Mouse (Mus musculus) heart, embryonic 14.5 days (tissue): ENCODE measurements at regions not wholly inside any gene's neighbourhood (a gene's known extent, or its start where the extent isn't known, plus 50 kb on each side); places are given as distances from the start of the nearest gene placed in this dataset.

Source experiments
- ATAC-seq: fragments of 200-750 bp; cut with Nextera tagmentation; 2 replicates; pipeline ENCODE4 v1.8.0; 2017; ENCODE audit warnings: low read depth, moderate TSS enrichment; ENCODE audit not compliant: insufficient number of reproducible peaks, insufficient read depth, low FRiP score
- H3K27ac ChIP-seq, 2 experiments: fragments of 200-500 bp in 1 of 2; fragments of 300-500 bp in 1 of 2; sonication (generic) in 1 of 2; replicated peaks in 1 of 2; 2 replicates each; pipeline ENCODE4 v1.5.1; 2012 to 2014; ENCODE audit warnings: low read depth in 2 of 2, low read length in 2 of 2, control low read depth in 1 of 2, mild to moderate bottlenecking in 1 of 2, mixed read lengths in 1 of 2; ENCODE audit not compliant: control insufficient read depth in 1 of 2, insufficient read depth in 1 of 2
- H3K27me3 ChIP-seq: fragments of 300-500 bp; sonication (generic); 2 replicates; pipeline ENCODE4 v1.6.1; 2014; ENCODE audit warnings: mild to moderate bottlenecking, low read length, control low read depth; ENCODE audit not compliant: control insufficient read depth, insufficient read depth
- H3K36me3 ChIP-seq: fragments of 300-500 bp; sonication (generic); 2 replicates; pipeline ENCODE4 v1.6.1; 2014; ENCODE audit warnings: mild to moderate bottlenecking, control low read depth, low read length, mixed read lengths; ENCODE audit not compliant: control insufficient read depth, insufficient read depth
- H3K4me1 ChIP-seq, 2 experiments: fragments of 200-500 bp in 1 of 2; fragments of 300-500 bp in 1 of 2; sonication (generic) in 1 of 2; 2 replicates each; pipeline ENCODE4 v1.6.1; 2012 to 2014; ENCODE audit warnings: low read length in 2 of 2, control low read depth in 1 of 2, mixed read lengths in 1 of 2; ENCODE audit not compliant: control insufficient read depth in 2 of 2, insufficient read depth in 2 of 2
- H3K4me2 ChIP-seq: fragments of 300-500 bp; sonication (generic); 2 replicates; pipeline ENCODE4 v1.6.1; 2014; ENCODE audit warnings: mild to moderate bottlenecking, low read length
- H3K4me3 ChIP-seq, 2 experiments: fragments of 200-500 bp in 1 of 2; fragments of 300-500 bp in 1 of 2; sonication (generic) in 1 of 2; 2 replicates each; pipeline ENCODE4 v1.5.1; 2012 to 2014; ENCODE audit warnings: low read length in 2 of 2, mild to moderate bottlenecking in 2 of 2, control low read depth in 1 of 2, low read depth in 1 of 2, moderate library complexity in 1 of 2; ENCODE audit not compliant: control insufficient read depth in 1 of 2, insufficient read depth in 1 of 2
- H3K9ac ChIP-seq: fragments of 300-500 bp; sonication (generic); 2 replicates; pipeline ENCODE4 v1.6.1; 2014; ENCODE audit warnings: mild to moderate bottlenecking, low read length
- H3K9me3 ChIP-seq: fragments of 300-500 bp; sonication (generic); 2 replicates; pipeline ENCODE4 v1.6.1; 2016; ENCODE audit warnings: low read length, control low read depth; ENCODE audit not compliant: control insufficient read depth
- WGBS: fragments of 180-500 bp; shearing (Covaris S2); extraction: QIAGEN DNeasy Blood & Tissue Kit; methylation state at CpG from one replicate; pipeline ENCODE4 v1.1.7; 2014; 5-methylcytosine and 5-hydroxymethylcytosine counted together

GRCm38 (mm10) chr8:91997023-91997891 is 195.4 kb upstream of the Irx3 start:
- no peaks in the 10 kb centered on the region for H3K36me3 ChIP-seq
- no peak overlapping the region for H3K27ac ChIP-seq
- peaks cover 6 to 18% of the 10 kb centered on the region in 2 experiments for H3K4me1 ChIP-seq
- no peak overlapping the region for H3K9ac ChIP-seq
- peaks cover 8% of the 10 kb centered on the region for H3K9me3 ChIP-seq
- 44% methylated on average over 26 of the region's 26 CpGs for WGBS
- no peak overlapping the region for H3K4me2 ChIP-seq
- no peak for ATAC-seq
- H3K4me3 ChIP-seq, result no peak overlapping the region
- H3K27me3 ChIP-seq, result peaks cover 22% of the 10 kb centered on the region; the same call in 1 of the 2 replicates

GRCm38 (mm10) chr8:91996305-91997022 is 194.6 kb upstream of the Irx3 start:
- Histone ChIP-seq H3K9ac (no peak overlapping the region), H3K9me3 (peaks cover 8% of the 10 kb centered on the region), H3K4me2 (no peak overlapping the region), H3K27ac (no peak overlapping the region), H3K27me3 (peaks cover 22% of the 10 kb centered on the region; the same call in 1 of the 2 replicates), H3K4me1 (peaks cover 11 to 24% of the 10 kb centered on the region in 2 experiments), H3K36me3 (no peaks in the 10 kb centered on the region), H3K4me3 (no peak overlapping the region)
- 36% methylated on average over 10 of the region's 10 CpGs for WGBS
- ATAC-seq, result no peak

GRCm38 (mm10) chr8:91995407-91996144 is 193.7 kb upstream of the Irx3 start:
- Histone ChIP-seq H3K9me3 (peaks cover 8% of the 10 kb centered on the region), H3K9ac (no peak overlapping the region), H3K27me3 (peaks cover 22% of the 10 kb centered on the region; the same call in 1 of the 2 replicates), H3K27ac (no peak overlapping the region), H3K4me2 (no peak overlapping the region), H3K4me3 (no peak overlapping the region), H3K36me3 (no peaks in the 10 kb centered on the region), H3K4me1 (peaks cover 12 to 31% of the 10 kb centered on the region in 2 experiments)
- ATAC-seq, result no peak
- WGBS, result 74% methylated on average over 9 of the region's 9 CpGs

GRCm38 (mm10) chr8:91991542-91992452 is 189.9 kb upstream of the Irx3 start:
- H3K4me3 ChIP-seq, result peak overlapping the region; percentile 28 to 32
- no peak for ATAC-seq
- H3K9me3 ChIP-seq, result peaks cover 3% of the 10 kb centered on the region; the same call in 1 of the 2 replicates
- H3K9ac ChIP-seq, result peak overlapping the region; percentile 68
- H3K4me1 ChIP-seq, result peaks cover 28 to 57% of the 10 kb centered on the region in 2 experiments
- WGBS, result 22% methylated on average over 25 of the region's 25 CpGs
- H3K36me3 ChIP-seq, result no peaks in the 10 kb centered on the region
- peak overlapping the region; percentile 69 to 86 for H3K27ac ChIP-seq
- peaks cover 22% of the 10 kb centered on the region; the same call in 1 of the 2 replicates for H3K27me3 ChIP-seq
- H3K4me2 ChIP-seq, result peak overlapping the region; percentile 58

GRCm38 (mm10) chr8:91990952-91991351 is 189.1 kb upstream of the Irx3 start:
- ATAC-seq, result no peak
- H3K9me3 ChIP-seq, result peaks cover 6% of the 10 kb centered on the region; the same call in 1 of the 2 replicates
- peaks cover 22% of the 10 kb centered on the region; the same call in 1 of the 2 replicates for H3K27me3 ChIP-seq
- H3K36me3 ChIP-seq, result no peaks in the 10 kb centered on the region
- peak overlapping the region; percentile 28 to 32; a peak in 3 of 4 replicates for H3K4me3 ChIP-seq
- WGBS, result 52% methylated on average over 5 of the region's 5 CpGs
- H3K9ac ChIP-seq, result peak overlapping the region; percentile 68
- H3K4me1 ChIP-seq, result peaks cover 26 to 55% of the 10 kb centered on the region in 2 experiments
- H3K4me2 ChIP-seq, result peak overlapping the region; percentile 58
- H3K27ac ChIP-seq, result peak overlapping the region; percentile 69 to 86

GRCm38 (mm10) chr8:91990048-91990447 is 188.2 kb upstream of the Irx3 start:
- ATAC-seq, result no peak
- Histone ChIP-seq H3K36me3 (no peaks in the 10 kb centered on the region), H3K27ac (peak overlapping the region; percentile 65 to 86), H3K4me3 (no peak overlapping the region), H3K4me2 (peak overlapping the region; percentile 58), H3K9me3 (peaks cover 6% of the 10 kb centered on the region; the same call in 1 of the 2 replicates), H3K9ac (peak overlapping the region; percentile 34; the same call in 1 of the 2 replicates), H3K27me3 (peaks cover 22% of the 10 kb centered on the region; the same call in 1 of the 2 replicates), H3K4me1 (peaks cover 26 to 51% of the 10 kb centered on the region in 2 experiments)
- 60% methylated on average over 3 of the region's 3 CpGs for whole genome bisulfite sequencing
